Mouse (Mus musculus) cerebellum, adult 2 months (tissue): ENCODE measurements at regions not wholly inside any gene's neighbourhood (a gene's known extent, or its start where the extent isn't known, plus 50 kb on each side); places are given as distances from the start of the nearest gene placed in this dataset.

ENCODE experiments used
- DNase-seq, 2 experiments: peaks; one replicate each; pipeline ENCODE4 v3.0.0; 2021
- H3K27ac ChIP-seq: fragments of 200-500 bp; 2 replicates; pipeline ENCODE4 v1.5.1; 2012; ENCODE audit warnings: low read length, control low read depth, inconsistent platforms; ENCODE audit not compliant: insufficient read depth
- H3K27me3 ChIP-seq: fragments of 200-500 bp; 2 replicates; pipeline ENCODE4 v1.6.1; 2012; ENCODE audit warnings: inconsistent platforms, mild to moderate bottlenecking, low read length, moderate library complexity; ENCODE audit not compliant: control insufficient read depth, insufficient read depth
- H3K4me1 ChIP-seq: fragments of 200-500 bp; 2 replicates; pipeline ENCODE4 v1.6.1; 2011; ENCODE audit warnings: low read length; ENCODE audit not compliant: control insufficient read depth, insufficient read depth
- H3K4me3 ChIP-seq: fragments of 200-500 bp; replicated peaks from 2 replicates; pipeline ENCODE3; 2011; ENCODE audit warnings: mild to moderate bottlenecking, low read depth, low read length, control low read depth; ENCODE audit not compliant: insufficient read depth
- CTCF ChIP-seq: fragments of 200-500 bp; IDR thresholded peaks from 2 replicates; pipeline ENCODE4 v1.5.1; 2011; ENCODE audit warnings: low read depth, mild to moderate bottlenecking, control low read depth, low read length, moderate library complexity, borderline replicate concordance; ENCODE audit not compliant: insufficient read depth
- POLR2A ChIP-seq: fragments of 200-500 bp; IDR thresholded peaks from 2 replicates; pipeline ENCODE4 v1.6.1; 2011; ENCODE audit warnings: low read length, control low read depth, borderline replicate concordance; ENCODE audit not compliant: insufficient read depth
- WGBS: fragments of 180-500 bp; shearing (Covaris S2); methylation state at CpG from one replicate; pipeline ENCODE4 v1.1.7; 2018; 5-methylcytosine and 5-hydroxymethylcytosine counted together

GRCm38 (mm10) chr13:101625922-101626321, 142.1 kb downstream of the Pik3r1 start:
- no peak for DNase-seq
- 91% methylated on average over 5 of the region's 5 CpGs for WGBS
- H3K4me1 ChIP-seq: no peaks in the 10 kb centered on the region

GRCm38 (mm10) chr13:101624179-101624581, 143.8 kb downstream of the Pik3r1 start:
- Histone ChIP-seq H3K27ac (no peak overlapping the region), H3K4me1 (no peaks in the 10 kb centered on the region), H3K27me3 (no peaks in the 10 kb centered on the region), H3K4me3 (no peak overlapping the region)
- WGBS: 65% methylated on average over 5 of the region's 5 CpGs
- TF ChIP-seq CTCF (no peak), POLR2A (no peak)
- no peak for DNase-seq

More at GRCm38 (mm10) chr13:101625922-101626321, 142.1 kb downstream of the Pik3r1 start:
- no peak for TF ChIP-seq CTCF
- no peak for TF ChIP-seq POLR2A
- no peak overlapping the region for H3K4me3 ChIP-seq
- H3K27me3 ChIP-seq: no peaks in the 10 kb centered on the region
- no peak overlapping the region for H3K27ac ChIP-seq

- WGBS: 93% methylated on average over 2 of the region's 2 CpGs
- DNase-seq: no peak
- no peak overlapping the region for H3K4me3 ChIP-seq
- TF ChIP-seq CTCF (no peak), POLR2A (no peak)
- no peaks in the 10 kb centered on the region for H3K27me3 ChIP-seq
- no peak overlapping the region for H3K27ac ChIP-seq
- no peaks in the 10 kb centered on the region for H3K4me1 ChIP-seq
These were observed 145.4 kb downstream of the Pik3r1 start for GRCm38 (mm10) chr13:101622649-101623048.

GRCm38 (mm10) chr13:101620660-101621059, 147.4 kb downstream of the Pik3r1 start:
- Histone ChIP-seq H3K4me3 (no peak overlapping the region), H3K27me3 (no peaks in the 10 kb centered on the region), H3K27ac (no peak overlapping the region), H3K4me1 (no peaks in the 10 kb centered on the region)
- DNase-seq: no peak
- no peak for TF ChIP-seq POLR2A
- TF ChIP-seq CTCF: no peak
- WGBS: 83% methylated on average over 3 of the region's 3 CpGs

GRCm38 (mm10) chr13:101619154-101619553, 148.9 kb downstream of the Pik3r1 start:
- Histone ChIP-seq H3K27me3 (no peaks in the 10 kb centered on the region), H3K4me1 (no peaks in the 10 kb centered on the region), H3K4me3 (no peak overlapping the region), H3K27ac (no peak overlapping the region)
- 97% methylated on average over 1 of the region's 1 CpGs for WGBS
- no peak for DNase-seq
- TF ChIP-seq CTCF (no peak), POLR2A (no peak)

- no peak for TF ChIP-seq CTCF
- TF ChIP-seq POLR2A: no peak
- WGBS: 73% methylated on average over 2 of the region's 2 CpGs
- DNase-seq: no peak
- H3K27me3 ChIP-seq: no peaks in the 10 kb centered on the region
- H3K4me3 ChIP-seq: no peak overlapping the region
- no peaks in the 10 kb centered on the region for H3K4me1 ChIP-seq
- H3K27ac ChIP-seq: no peak overlapping the region
These were observed 155.2 kb downstream of the Pik3r1 start for GRCm38 (mm10) chr13:101612786-101613185.

GRCm38 (mm10) chr13:101611725-101612124, 156.3 kb downstream of the Pik3r1 start:
- no peak for TF ChIP-seq CTCF
- TF ChIP-seq POLR2A: no peak

GRCm38 (mm10) chr13:101606184-101606730, 161.8 kb downstream of the Pik3r1 start:
- no peak overlapping the region for H3K4me3 ChIP-seq
- 72% methylated on average over 1 of the region's 1 CpGs for WGBS
- H3K4me1 ChIP-seq: no peaks in the 10 kb centered on the region
- H3K27me3 ChIP-seq: no peaks in the 10 kb centered on the region
- DNase-seq: peak in 1 of 2 experiments; percentile 33
- TF ChIP-seq CTCF: no peak
- TF ChIP-seq POLR2A: no peak
- no peak overlapping the region for H3K27ac ChIP-seq

More at GRCm38 (mm10) chr13:101611725-101612124, 156.3 kb downstream of the Pik3r1 start:
- no peak overlapping the region for H3K4me3 ChIP-seq
- whole genome bisulfite sequencing: 98% methylated on average over 6 of the region's 6 CpGs
- H3K27ac ChIP-seq: no peak overlapping the region
- H3K4me1 ChIP-seq: no peaks in the 10 kb centered on the region
- no peaks in the 10 kb centered on the region for H3K27me3 ChIP-seq
- no peak for DNase-seq

- DNase-seq: no peak
- H3K27me3 ChIP-seq: no peaks in the 10 kb centered on the region
- WGBS: 85% methylated on average over 4 of the region's 4 CpGs
- H3K4me1 ChIP-seq: no peaks in the 10 kb centered on the region
- no peak for TF ChIP-seq POLR2A
- no peak for TF ChIP-seq CTCF
- H3K27ac ChIP-seq: no peak overlapping the region
- H3K4me3 ChIP-seq: no peak overlapping the region
These were observed 162.3 kb downstream of the Pik3r1 start for GRCm38 (mm10) chr13:101605685-101606084.
